Mouse (Mus musculus): ENCODE data around the gene Alpl.

Alpl gene

GRCm38 (mm10) chr4:137729155-137729855, 66.9 kb downstream of the Alpl start:
- peaks cover 16% of the 10 kb centered on the region; the same call in 1 of the 2 replicates for H3K36me3 ChIP-seq (ENCODE audit: insufficient read depth, low read length)
- H3K4me1 ChIP-seq (replicated peaks; ENCODE audit: low read depth, low read length): peaks cover 75% of the 10 kb centered on the region
- no peaks in the 10 kb centered on the region for H3K9me3 ChIP-seq (ENCODE audit: low read length)
- H3K4me3 ChIP-seq (replicated peaks; ENCODE audit: low read length): peak overlapping the region; percentile 78
- H3K27me3 ChIP-seq (ENCODE audit: insufficient read depth, low read length): peaks cover 20% of the 10 kb centered on the region
- TF ChIP-seq CTCF (conservative IDR thresholded peaks at IDR 0.05; ENCODE audit: low read length): no peak
- no peak for TF ChIP-seq POU5F1 (IDR thresholded peaks at IDR 0.05; ENCODE audit: borderline replicate concordance, low read length)
- TF ChIP-seq NANOG (IDR thresholded peaks at IDR 0.05; ENCODE audit: borderline replicate concordance, low read length): no peak

DNA sequence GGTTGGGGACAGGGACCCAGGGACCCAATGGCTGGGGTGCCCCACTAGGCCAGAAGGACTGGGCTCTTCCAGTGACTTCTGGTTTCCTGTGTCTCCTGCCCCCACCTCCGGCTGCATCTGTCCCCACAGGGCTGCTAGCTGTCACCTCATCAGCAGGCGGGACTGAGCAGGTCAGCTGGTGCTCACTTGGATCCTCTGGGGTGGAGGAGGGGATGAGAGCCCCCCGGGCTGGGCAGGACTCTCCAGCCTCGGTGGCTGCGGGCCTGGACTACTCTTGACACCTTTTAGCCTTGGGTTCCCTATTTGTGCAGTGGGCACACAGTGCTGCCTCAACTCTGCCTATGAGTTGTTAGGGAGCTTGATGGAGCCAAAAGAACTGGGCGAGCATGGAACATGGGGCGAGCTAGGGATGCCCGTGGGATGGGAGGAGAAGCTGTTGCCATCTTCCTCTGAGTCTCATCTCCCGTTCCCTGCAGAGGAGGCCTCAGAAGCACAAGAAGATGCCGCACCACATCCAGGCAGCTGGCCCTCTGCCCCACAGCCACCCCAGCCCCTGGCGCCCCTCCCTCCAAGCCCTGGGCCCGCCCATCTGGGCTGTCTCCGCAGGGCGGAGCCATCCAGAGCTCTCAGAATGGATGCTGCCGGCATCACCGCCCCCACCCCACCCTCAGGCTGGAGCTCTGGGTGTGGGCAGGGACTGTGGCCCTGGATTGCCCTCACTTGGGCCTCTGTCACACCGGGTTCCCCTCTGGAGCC, 67.6 kb downstream of the Alpl start:
- Histone ChIP-seq H3K36me3 (ENCODE audit: insufficient read depth, low read length) (peaks cover 16% of the 10 kb centered on the region; the same call in 1 of the 2 replicates), H3K9me3 (ENCODE audit: low read length) (no peaks in the 10 kb centered on the region), H3K4me1 (replicated peaks; ENCODE audit: low read depth, low read length) (peaks cover 80% of the 10 kb centered on the region), H3K4me3 (replicated peaks; ENCODE audit: low read length) (peak overlapping the region; percentile 78), H3K27me3 (ENCODE audit: insufficient read depth, low read length) (peaks cover 25% of the 10 kb centered on the region)
- TF ChIP-seq POU5F1 (IDR thresholded peaks at IDR 0.05; ENCODE audit: borderline replicate concordance, low read length): 0 out of 2 replicates have a peak, but pooled peaks have one; percentile 9
- no peak for TF ChIP-seq NANOG (IDR thresholded peaks at IDR 0.05; ENCODE audit: borderline replicate concordance, low read length)
- no peak for TF ChIP-seq CTCF (conservative IDR thresholded peaks at IDR 0.05; ENCODE audit: low read length)

DNA sequence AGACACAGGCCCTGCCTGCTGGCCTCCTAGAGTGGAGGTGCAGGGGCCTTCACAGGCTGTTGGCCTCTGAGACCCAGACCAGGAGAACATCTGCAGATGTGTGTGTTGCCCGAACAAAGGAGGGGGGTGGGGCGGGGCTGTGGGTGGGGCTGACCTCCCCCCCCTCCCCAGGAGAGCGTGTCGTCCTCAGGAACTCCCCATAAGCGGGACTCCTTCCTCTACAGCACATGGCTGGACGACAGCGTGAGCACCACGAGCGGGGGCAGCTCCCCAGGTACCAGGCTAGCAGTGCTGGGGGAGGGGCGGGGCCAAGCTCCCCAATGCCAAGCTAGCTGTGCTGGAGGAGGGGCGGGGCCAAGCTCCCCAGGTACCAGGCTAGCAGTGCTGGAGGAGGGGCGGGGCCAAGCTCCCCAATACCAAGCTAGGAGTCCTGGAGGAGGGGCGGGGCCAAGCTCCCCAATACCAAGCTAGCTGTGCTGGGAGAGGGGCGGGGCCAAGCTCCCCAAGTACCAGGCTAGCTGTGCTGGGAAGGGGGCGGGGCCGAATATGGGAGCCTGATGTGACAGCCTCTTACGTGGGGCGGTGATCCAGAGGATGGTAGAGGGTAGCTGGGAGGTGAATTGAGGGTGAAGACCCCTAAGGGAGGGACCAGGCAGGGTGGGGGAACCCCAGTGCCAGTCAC, 68.5 kb downstream of the Alpl start:
- H3K36me3 ChIP-seq (ENCODE audit: insufficient read depth, low read length): peaks cover 16% of the 10 kb centered on the region; the same call in 1 of the 2 replicates
- peaks cover 32% of the 10 kb centered on the region for H3K27me3 ChIP-seq (ENCODE audit: insufficient read depth, low read length)
- TF ChIP-seq NANOG (IDR thresholded peaks at IDR 0.05; ENCODE audit: borderline replicate concordance, low read length) (no peak), POU5F1 (IDR thresholded peaks at IDR 0.05; ENCODE audit: borderline replicate concordance, low read length) (no peak), CTCF (conservative IDR thresholded peaks at IDR 0.05; ENCODE audit: low read length) (no peak)
- peaks cover 82% of the 10 kb centered on the region for H3K4me1 ChIP-seq (replicated peaks; ENCODE audit: low read depth, low read length)
- peak overlapping the region; percentile 78 for H3K4me3 ChIP-seq (replicated peaks; ENCODE audit: low read length)
- H3K9me3 ChIP-seq (ENCODE audit: low read length): no peaks in the 10 kb centered on the region

GRCm38 (mm10) chr4:137726739-137727505, 69.3 kb downstream of the Alpl start:
- H3K4me1 ChIP-seq (replicated peaks; ENCODE audit: low read depth, low read length): peaks cover 89% of the 10 kb centered on the region
- no peaks in the 10 kb centered on the region for H3K9me3 ChIP-seq (ENCODE audit: low read length)
- H3K36me3 ChIP-seq (ENCODE audit: insufficient read depth, low read length): peaks cover 22% of the 10 kb centered on the region
- TF ChIP-seq NANOG (IDR thresholded peaks at IDR 0.05; ENCODE audit: borderline replicate concordance, low read length) (no peak), POU5F1 (IDR thresholded peaks at IDR 0.05; ENCODE audit: borderline replicate concordance, low read length) (no peak), CTCF (conservative IDR thresholded peaks at IDR 0.05; ENCODE audit: low read length) (no peak)
- H3K27me3 ChIP-seq (ENCODE audit: insufficient read depth, low read length): peaks cover 27% of the 10 kb centered on the region
- H3K4me3 ChIP-seq (replicated peaks; ENCODE audit: low read length): peak overlapping the region; percentile 78

- Histone ChIP-seq H3K36me3 (ENCODE audit: insufficient read depth, low read length) (peaks cover 34% of the 10 kb centered on the region), H3K4me1 (replicated peaks; ENCODE audit: low read depth, low read length) (peaks cover 98% of the 10 kb centered on the region), H3K4me3 (replicated peaks; ENCODE audit: low read length) (no peak overlapping the region), H3K9me3 (ENCODE audit: low read length) (no peaks in the 10 kb centered on the region), H3K27me3 (ENCODE audit: insufficient read depth, low read length) (peaks cover 21% of the 10 kb centered on the region)
- no peak for TF ChIP-seq CTCF (conservative IDR thresholded peaks at IDR 0.05; ENCODE audit: low read length)
- TF ChIP-seq POU5F1 (IDR thresholded peaks at IDR 0.05; ENCODE audit: borderline replicate concordance, low read length): no peak
- no peak for TF ChIP-seq NANOG (IDR thresholded peaks at IDR 0.05; ENCODE audit: borderline replicate concordance, low read length)
These were observed 70.5 kb downstream of the Alpl start for GRCm38 (mm10) chr4:137725541-137726145.

- H3K4me3 ChIP-seq (replicated peaks; ENCODE audit: low read length): peak overlapping the region; percentile 66
- TF ChIP-seq POU5F1 (IDR thresholded peaks at IDR 0.05; ENCODE audit: borderline replicate concordance, low read length) (no peak), CTCF (conservative IDR thresholded peaks at IDR 0.05; ENCODE audit: low read length) (peak; percentile 99)
- H3K4me1 ChIP-seq (replicated peaks; ENCODE audit: low read depth, low read length): peaks cover 98% of the 10 kb centered on the region
- no peaks in the 10 kb centered on the region for H3K9me3 ChIP-seq (ENCODE audit: low read length)
- peaks cover 28% of the 10 kb centered on the region for H3K27me3 ChIP-seq (ENCODE audit: insufficient read depth, low read length)
- peaks cover 34% of the 10 kb centered on the region for H3K36me3 ChIP-seq (ENCODE audit: insufficient read depth, low read length)
These were observed 71.4 kb downstream of the Alpl start for GRCm38 (mm10) chr4:137724766-137725165.

- Histone ChIP-seq H3K4me1 (replicated peaks; ENCODE audit: low read depth, low read length) (peaks cover 98% of the 10 kb centered on the region), H3K36me3 (ENCODE audit: insufficient read depth, low read length) (peaks cover 34% of the 10 kb centered on the region), H3K9me3 (ENCODE audit: low read length) (no peaks in the 10 kb centered on the region), H3K4me3 (replicated peaks; ENCODE audit: low read length) (peak overlapping the region; percentile 66), H3K27me3 (ENCODE audit: insufficient read depth, low read length) (peaks cover 27% of the 10 kb centered on the region)
- no peak for TF ChIP-seq CTCF (conservative IDR thresholded peaks at IDR 0.05; ENCODE audit: low read length)
- no peak for TF ChIP-seq NANOG (IDR thresholded peaks at IDR 0.05; ENCODE audit: borderline replicate concordance, low read length)
- no peak for TF ChIP-seq POU5F1 (IDR thresholded peaks at IDR 0.05; ENCODE audit: borderline replicate concordance, low read length)
These were observed 72.0 kb downstream of the Alpl start for GRCm38 (mm10) chr4:137724212-137724611.

Data from E14TG2a.4 (cell line).